Mouse (Mus musculus) stomach, postnatal 0 days (tissue): ENCODE measurements around the gene S100a13.

ENCODE experiments used
- CTCF ChIP-seq: IDR thresholded peaks from 2 replicates; pipeline ENCODE4 v1.5.1; 2016; ENCODE audit warnings: antibody characterized with exemption, low read depth, mild to moderate bottlenecking, moderate library complexity
- EP300 ChIP-seq: optimal IDR thresholded peaks from 2 replicates; pipeline ENCODE3; 2016; ENCODE audit warnings: antibody characterized with exemption

GRCm38 (mm10) chr3:90552231-90552630 is 38.0 kb downstream of the S100a13 start:
- TF ChIP-seq CTCF (no peak), EP300 (no peak)
